Mouse (Mus musculus) testis, adult 2 months (tissue): ENCODE measurements at regions not wholly inside any gene's neighbourhood (a gene's known extent, or its start where the extent isn't known, plus 50 kb on each side); places are given as distances from the start of the nearest gene placed in this dataset.

Experiments
- CTCF ChIP-seq: fragments of 200-500 bp; IDR thresholded peaks from 2 replicates; pipeline ENCODE4 v1.5.1; 2012; ENCODE audit warnings: low read depth, mild to moderate bottlenecking, inconsistent platforms, low read length, moderate library complexity; ENCODE audit not compliant: control insufficient read depth, insufficient read depth, insufficient replicate concordance
- POLR2A ChIP-seq: fragments of 200-500 bp; IDR thresholded peaks from 2 replicates; pipeline ENCODE4 v1.6.1; 2012; ENCODE audit warnings: low read depth, mild to moderate bottlenecking, inconsistent platforms, low read length, moderate library complexity; ENCODE audit not compliant: control insufficient read depth

- TF ChIP-seq POLR2A, result no peak
- TF ChIP-seq CTCF, result no peak
Observed at GRCm38 (mm10) chr3:52529136-52529535, 261.0 kb downstream of the Foxo1 start.
